Mouse (Mus musculus) erythroblast, adult 5-6 weeks (primary cell): Measurements from ENCODE around the gene Bcl2. TPM values are rescaled to one million over a fixed set of nuclear protein-coding genes. Genes with fewer than 3 reads are reported as not detected.

Source experiments
- ATAC-seq: replicated peaks from 2 replicates; pipeline ENCODE4 v1.8.0; 2016; ENCODE audit warnings: moderate number of reproducible peaks, mild to moderate bottlenecking, moderate TSS enrichment, inconsistent platforms; ENCODE audit not compliant: poor library complexity, low FRiP score, severe bottlenecking
- total RNA-seq, 2 experiments: library from RNA; stranded (forward) in 1 of 2; stranded (reverse) in 1 of 2; fragments of 150-400 nt in 1 of 2; fragments of 200-764, 138-1000 nt in 1 of 2; gene quantifications; 2 replicates each; pipeline versions ENCODE4 v1.2.3 to v1.2.4; 2015 to 2017; ENCODE audit warnings: low replicate concordance in 2 of 2

Gene Bcl2
- total RNA-seq, 2 experiments from 2014 or later, result 1.7 to 3.5 TPM

- ATAC-seq, result no peak
These were observed 184.5 kb downstream of the Bcl2 start for GRCm38 (mm10) chr1:106529570-106529969.

- ATAC-seq, result no peak
These were observed 186.5 kb downstream of the Bcl2 start for GRCm38 (mm10) chr1:106527537-106527936.

GRCm38 (mm10) chr1:106526751-106527150, 187.3 kb downstream of the Bcl2 start:
- ATAC-seq, result no peak

- ATAC-seq, result no peak
These were observed 188.0 kb downstream of the Bcl2 start for GRCm38 (mm10) chr1:106526112-106526511.

- ATAC-seq, result no peak
These were observed 190.3 kb downstream of the Bcl2 start for GRCm38 (mm10) chr1:106523741-106524140.

GRCm38 (mm10) chr1:106523009-106523408, 191.1 kb downstream of the Bcl2 start:
- no peak for ATAC-seq

- ATAC-seq, result no peak
These were observed 196.4 kb downstream of the Bcl2 start for GRCm38 (mm10) chr1:106517591-106518177.

GRCm38 (mm10) chr1:106517099-106517498, 197.0 kb downstream of the Bcl2 start:
- no peak for ATAC-seq

GRCm38 (mm10) chr1:106515611-106516010, 198.5 kb downstream of the Bcl2 start:
- ATAC-seq, result no peak

- ATAC-seq, result no peak
These were observed 200.0 kb downstream of the Bcl2 start for GRCm38 (mm10) chr1:106513890-106514643.

GRCm38 (mm10) chr1:106513481-106513880, 200.6 kb downstream of the Bcl2 start:
- ATAC-seq, result no peak

- ATAC-seq, result no peak
These were observed 202.5 kb downstream of the Bcl2 start for GRCm38 (mm10) chr1:106511593-106511992.

GRCm38 (mm10) chr1:106507556-106507955, 206.5 kb downstream of the Bcl2 start:
- no peak for ATAC-seq

- no peak for ATAC-seq
These were observed 210.2 kb downstream of the Bcl2 start for GRCm38 (mm10) chr1:106503910-106504309.

- ATAC-seq, result no peak
These were observed 210.7 kb downstream of the Bcl2 start for GRCm38 (mm10) chr1:106503407-106503806.

GRCm38 (mm10) chr1:106497999-106498398, 216.1 kb downstream of the Bcl2 start:
- ATAC-seq, result no peak

Other genes starting within 250 kb of the Bcl2 start
- 1.9 and 3.3 TPM in 2 replicates for gene Kdsr, start 45.5 kb upstream of the Bcl2 start, total RNA-seq (2015; ENCODE audit: low replicate concordance)
- 2.2 and 3.2 TPM in 2 replicates for gene Kdsr, start 45.5 kb upstream of the Bcl2 start, total RNA-seq (2017; ENCODE audit: low replicate concordance)
- 35.9 and 101 TPM in 2 replicates for gene Vps4b, start 82.5 kb upstream of the Bcl2 start, total RNA-seq (2015; ENCODE audit: low replicate concordance)
- gene Vps4b, start 82.5 kb upstream of the Bcl2 start, total RNA-seq (2017; ENCODE audit: low replicate concordance), result 50.0 and 56.3 TPM in 2 replicates
- gene Serpinb5, start 146.9 kb upstream of the Bcl2 start, total RNA-seq (2015; ENCODE audit: low replicate concordance), result not detected in 2 replicates
- gene Serpinb5, start 146.9 kb upstream of the Bcl2 start, total RNA-seq (2017; ENCODE audit: low replicate concordance), result not detected in 2 replicates
- gene Serpinb12, start 220.2 kb upstream of the Bcl2 start, total RNA-seq (2015; ENCODE audit: low replicate concordance), result not detected in 2 replicates
- not detected in 2 replicates for gene Serpinb12, start 220.2 kb upstream of the Bcl2 start, total RNA-seq (2017; ENCODE audit: low replicate concordance)